Mouse (Mus musculus) urinary bladder, adult 18-20 months (tissue): ENCODE measurements at regions not wholly inside any gene's neighbourhood (a gene's known extent, or its start where the extent isn't known, plus 50 kb on each side); places are given as distances from the start of the nearest gene placed in this dataset.

Source experiments
- DNase-seq, 2 experiments: peaks; one replicate each; pipeline ENCODE4 v3.0.0; 2022; ENCODE audit warnings: low spot score in 2 of 2, mixed read lengths in 2 of 2

DNA sequence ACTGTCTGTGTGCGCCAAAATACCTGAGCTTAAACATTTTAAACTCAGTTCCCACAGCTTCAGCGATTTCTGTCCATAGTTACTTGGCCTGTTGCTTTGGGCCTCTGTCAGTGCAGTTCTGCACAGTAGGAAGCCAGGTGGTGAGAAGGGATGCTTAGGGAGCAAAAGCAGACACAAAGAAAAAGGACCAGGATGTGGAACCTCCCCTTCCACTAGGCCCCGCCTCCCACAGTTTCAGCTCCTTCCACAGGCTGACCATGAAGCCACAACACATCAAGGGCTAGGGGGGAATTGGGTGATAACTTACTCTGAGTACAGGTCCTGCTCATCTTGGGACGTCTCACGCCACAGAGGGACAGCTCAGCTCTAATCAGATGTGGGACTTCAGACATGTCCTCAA lies 263.5 kb upstream of the Sdk2 start:
- no peak for DNase-seq

DNA sequence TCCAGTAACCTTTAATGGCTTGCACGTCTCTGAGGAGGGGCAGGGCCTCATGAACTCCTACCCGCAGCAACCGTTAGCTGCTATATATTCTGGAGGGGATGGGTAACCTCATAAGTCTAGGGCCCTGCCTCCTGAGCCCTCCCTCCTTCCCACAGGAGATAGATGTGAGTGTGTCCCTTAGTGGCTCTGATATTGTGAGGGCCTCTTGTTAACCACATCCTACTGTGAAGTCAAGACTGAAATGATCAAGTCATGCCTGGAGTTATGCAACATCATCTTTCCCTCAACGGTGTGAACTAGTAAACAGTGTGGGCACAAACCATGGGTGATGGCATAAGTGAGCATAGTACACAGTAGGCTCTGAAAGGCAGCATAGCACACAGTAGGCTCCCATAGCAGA lies 255.8 kb upstream of the Sdk2 start:
- no peak for DNase-seq

DNA sequence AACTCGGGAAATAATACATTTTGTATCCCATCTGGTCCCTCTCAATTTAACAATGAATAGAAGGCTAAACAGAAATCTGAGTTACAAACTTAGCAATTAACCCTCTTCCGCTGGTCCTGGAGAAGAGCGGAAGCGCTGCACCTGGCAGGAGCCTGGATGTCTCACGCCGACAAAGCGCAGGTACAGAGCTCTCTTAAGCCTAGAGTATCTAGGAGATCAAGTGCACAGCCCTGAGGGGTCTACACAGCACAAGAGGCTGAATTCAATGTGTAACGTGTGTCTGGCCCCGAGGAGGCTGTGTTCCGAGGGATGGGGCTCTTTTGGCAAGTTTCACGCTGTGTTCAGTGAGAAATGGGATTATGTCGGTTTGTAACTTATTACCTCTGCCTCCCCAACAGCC lies 255.1 kb upstream of the Sdk2 start:
- DNase-seq = no peak

DNA sequence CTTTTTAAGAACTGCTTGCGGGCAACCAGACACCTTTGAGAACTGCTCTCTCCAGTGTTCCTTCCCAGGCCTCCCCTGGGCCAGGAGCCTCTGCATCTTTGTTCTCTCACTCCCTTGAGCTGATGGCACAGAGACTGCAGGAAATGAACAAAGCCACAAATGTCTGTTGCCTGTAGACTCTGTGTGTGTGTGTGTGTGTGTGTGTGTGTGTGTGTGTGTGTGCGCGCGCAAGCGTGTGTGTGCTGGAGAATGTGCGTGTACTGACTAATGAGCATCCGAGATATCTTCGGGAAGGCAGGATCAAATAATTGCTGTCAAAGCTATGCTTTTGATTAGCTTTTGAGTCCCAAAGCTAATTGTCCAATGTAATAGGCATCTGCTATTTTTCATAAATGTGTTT lies 254.7 kb upstream of the Sdk2 start:
- DNase-seq = no peak

DNA sequence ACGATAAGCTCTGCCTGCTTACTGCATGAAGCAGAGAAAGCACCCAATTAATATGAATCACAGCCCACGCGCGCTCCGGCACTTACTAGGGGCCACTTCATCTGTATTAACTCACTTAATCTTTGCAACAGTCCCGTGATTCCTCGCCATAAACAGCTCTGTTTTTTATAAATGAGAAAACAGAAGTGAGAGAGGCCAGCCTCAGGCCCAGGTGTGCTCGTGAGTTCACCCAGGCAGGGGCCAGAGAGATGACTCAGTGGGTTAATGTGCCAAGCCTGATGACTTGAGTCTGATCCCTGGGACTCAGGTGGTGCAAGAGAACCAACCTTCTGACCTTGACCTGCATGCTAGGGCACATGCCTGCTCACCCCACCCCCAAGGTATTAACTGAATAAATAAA lies 248.4 kb upstream of the Sdk2 start:
- DNase-seq = no peak

DNA sequence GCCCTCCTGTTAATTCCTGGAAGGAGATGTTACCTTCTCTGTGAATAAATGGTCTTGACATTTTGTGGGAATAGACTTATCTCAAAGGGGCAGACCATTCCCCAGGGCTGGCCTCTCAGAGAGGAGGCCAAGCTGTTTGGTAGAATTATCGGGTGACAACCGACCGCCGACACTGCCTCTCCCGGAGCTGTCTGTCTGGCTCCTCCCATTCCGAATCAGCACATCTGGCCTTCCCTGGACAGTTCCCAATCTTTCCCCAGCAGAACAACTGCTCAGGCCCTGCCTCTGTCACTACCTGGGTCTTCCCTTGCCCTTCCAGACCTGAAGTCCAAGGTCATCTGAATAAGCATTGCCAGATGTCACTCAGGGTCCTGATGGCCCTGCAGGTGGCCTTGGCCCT lies 246.8 kb upstream of the Sdk2 start:
- no peak for DNase-seq

DNA sequence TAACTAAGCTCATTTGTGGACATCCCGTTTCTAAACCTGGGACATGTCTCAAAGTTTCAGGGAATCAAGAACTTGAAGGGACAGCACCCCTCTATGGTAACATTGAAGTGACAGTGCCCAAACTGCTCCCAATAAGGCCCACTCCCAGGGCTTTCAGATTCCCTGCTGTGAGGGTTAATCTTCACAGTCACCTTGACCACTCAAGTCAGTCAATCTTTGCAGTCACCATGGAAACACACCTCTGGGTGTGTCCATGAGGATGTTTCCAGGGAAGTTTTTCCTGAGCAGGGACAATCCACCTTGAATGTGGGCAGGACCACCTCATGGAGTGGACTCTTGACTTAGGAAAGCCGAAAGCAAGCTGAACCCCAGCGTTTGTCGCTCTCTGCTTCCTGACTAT lies 244.8 kb upstream of the Sdk2 start:
- DNase-seq = no peak

DNA sequence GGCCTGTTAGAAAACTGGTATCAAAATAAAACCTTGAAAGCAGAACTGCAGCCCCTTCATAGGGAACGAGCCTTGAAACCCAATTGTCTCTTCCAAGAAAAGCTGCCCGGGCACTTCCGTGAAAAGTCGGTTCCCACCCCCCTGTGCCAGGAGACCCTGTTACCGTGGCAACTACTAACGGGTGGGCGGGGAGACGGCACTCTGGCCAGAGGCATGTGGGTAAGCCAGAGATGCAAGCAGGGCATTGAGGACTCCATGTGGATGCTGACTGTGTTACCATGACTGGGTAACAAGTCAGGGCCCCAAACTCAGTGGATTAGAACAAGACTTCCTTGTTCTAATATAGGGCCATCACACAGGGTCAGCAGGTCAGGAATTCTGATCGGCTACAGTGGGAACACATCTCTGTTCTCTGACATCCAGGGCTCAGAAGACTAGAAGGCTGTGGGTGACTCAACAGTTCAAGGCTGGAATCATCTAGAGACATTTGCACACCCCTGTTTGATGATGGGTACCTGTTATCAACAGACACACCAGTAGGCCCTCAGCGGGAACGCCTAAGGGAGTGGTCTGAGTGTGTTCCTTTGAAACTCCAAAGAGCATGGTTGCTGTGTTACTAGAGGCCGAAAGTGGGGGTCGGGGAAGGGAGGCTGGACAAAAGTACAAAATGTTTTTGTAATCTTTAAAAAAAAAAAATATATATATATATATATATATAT lies 236.9 kb upstream of the Sdk2 start:
- no peak for DNase-seq

DNA sequence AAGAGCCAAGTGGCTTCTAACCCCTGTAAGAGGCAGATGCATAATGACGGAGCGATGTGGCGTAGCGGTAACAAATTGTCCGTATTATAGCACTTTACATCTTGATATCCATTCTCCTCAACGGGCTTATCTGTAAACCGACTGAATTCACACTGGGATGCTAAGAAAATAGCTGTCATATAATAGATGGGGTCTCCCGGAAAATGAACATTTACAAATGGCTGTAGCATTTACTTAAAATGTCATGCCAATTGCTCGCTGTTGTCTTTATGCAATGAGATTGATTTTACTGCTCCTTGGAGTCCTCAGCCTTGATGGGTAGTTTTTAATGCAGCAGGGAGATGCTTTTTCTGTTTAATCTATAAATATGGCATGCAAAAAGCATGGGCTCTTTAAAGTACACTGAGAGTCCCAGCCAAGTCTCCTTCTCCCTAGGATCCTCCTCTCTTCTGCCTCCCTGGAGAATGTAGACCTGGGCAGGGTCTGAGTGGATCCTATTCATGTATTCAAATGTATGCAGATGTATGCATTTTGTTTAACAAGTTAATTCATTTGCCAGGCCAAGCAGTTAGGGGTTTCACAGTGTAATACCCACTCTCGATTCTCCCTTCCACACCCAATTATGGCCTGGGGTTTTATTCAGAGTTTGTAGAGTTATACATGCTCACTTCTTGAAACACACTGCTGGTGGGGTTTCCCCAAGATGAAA lies 233.9 kb upstream of the Sdk2 start:
- no peak for DNase-seq

DNA sequence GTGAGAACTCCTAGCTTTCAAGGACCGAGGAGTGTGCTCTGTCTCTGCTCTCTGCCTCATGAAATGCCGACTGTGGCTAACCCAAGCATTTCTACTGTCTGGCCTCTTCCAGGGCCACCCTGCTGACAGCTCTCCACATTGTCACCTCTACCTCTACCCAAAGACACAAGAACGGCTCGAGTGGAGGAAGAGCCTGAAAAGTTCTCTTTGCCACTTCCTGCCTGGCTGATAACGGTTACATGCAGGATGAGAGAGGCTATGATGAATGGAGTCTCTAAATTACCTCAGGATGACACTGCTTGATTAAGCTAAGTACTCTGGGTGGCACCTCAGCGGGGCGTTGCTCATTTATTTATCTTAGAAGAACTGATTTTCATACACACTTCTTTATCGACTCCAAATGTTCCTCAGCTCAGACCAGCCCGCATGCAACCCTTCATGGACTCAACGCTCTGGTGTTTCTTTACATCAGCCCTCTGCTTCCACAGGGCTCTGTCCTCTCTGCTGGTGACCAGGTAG lies 230.0 kb upstream of the Sdk2 start:
- no peak for DNase-seq

DNA sequence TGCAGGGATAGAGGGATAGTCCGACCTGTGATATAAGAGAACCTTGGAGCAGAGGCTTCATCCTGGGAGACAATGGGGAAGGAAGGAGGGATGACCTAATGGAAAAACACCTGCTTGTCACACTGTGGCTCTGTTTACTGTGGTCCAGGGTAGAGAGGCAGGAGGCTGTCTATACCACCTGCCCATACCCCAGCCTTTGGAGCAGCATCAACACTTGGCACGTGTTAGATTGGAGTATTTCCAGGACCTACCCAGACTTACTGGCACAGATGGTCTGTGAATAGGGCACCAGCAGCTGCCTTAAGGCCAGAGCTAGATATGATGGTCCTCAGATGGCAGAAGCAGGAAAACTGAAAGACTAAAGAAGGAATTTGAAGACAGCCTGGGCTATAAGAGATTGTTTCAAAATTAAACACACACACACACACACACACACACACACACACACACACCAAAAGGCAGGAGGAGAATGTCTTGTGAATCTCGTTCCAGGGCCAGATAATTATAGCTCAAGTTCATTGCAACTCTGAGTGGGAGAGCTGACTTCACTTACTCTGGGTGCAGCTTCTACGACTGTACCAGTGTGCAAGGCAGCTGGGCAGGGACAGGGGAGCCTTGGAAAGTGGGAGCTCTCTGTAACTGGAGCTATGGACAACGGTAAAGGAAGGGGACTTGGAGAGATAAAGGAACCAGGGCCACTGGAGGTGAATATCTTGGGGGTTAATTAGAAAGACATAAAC lies 227.8 kb upstream of the Sdk2 start:
- DNase-seq = no peak

DNA sequence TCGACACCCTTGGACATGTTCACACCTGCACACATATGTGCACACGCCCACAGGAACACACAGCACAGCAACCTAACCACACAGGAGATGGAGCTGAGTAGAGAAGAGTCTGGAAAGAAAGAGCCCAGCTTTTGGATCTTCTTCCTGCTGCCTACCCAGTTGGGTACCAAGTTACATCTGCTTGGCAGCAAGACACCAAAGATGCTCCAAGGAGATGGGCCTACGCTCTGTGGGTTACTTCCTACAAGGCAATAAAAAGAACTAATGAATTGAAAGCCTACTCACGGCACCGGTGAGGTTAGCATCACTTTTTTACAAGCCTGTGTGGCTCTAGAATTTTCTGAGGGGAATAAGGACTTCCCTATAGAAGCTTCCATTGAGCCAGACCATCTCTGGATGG lies 224.4 kb upstream of the Sdk2 start:
- no peak for DNase-seq

DNA sequence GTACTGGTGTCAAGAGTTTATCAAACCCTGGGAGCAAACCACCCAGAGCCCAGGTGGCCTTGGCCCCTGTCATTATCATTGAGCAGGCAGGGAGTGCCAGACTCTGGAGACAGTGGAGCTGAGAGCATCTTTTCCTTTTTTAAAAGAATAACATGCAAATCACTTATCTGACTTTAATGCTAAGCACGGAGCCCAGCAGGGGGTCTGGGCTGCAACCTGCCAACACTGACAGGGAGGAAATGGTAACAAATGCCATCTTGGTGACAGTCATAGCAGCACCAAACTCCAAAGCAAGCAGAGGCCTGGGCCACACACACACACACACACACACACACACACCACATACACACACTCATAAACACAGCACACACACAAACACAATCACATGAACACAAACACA lies 223.1 kb upstream of the Sdk2 start:
- DNase-seq = no peak

DNA sequence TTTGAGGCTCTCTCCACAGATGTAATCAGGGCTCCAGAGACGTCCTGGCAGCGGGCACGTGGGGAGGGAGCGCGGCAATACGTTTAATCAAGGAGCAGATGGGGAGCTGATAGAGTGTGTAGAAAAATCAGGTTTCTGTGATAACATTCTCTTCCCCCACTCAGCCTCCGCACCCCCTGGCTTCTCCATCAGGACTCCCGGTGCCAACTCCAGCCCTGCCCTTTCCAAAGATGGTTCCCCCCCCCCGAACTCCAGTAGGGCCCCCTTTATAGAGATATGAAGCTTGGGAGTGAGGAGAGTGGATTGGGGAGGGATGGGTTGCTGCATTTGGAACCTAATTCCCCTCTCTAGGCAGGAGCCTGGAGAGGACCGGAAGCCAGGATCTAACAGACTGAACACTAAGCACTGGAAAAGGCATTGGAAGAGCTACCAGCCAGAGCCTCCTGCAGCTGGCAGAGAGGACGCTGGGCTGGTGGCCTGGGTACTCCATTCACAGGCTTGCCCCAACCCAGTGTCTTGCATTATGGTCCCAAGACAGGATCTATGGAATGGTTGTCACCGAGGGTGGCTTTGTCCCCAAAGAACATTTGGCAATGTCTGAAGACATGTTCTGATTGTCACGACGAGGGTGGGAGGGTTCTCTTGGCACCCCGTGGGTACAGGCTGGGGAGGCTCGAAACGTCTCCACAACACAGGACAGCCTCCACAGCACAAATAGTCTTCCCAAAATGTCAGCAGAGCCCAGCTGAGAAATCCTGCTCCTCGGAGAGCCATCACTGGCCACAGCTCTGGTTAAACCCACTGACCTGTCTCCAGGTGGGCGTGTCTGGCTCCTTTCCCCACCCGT lies 218.2 kb upstream of the Sdk2 start:
- DNase-seq = no peak

DNA sequence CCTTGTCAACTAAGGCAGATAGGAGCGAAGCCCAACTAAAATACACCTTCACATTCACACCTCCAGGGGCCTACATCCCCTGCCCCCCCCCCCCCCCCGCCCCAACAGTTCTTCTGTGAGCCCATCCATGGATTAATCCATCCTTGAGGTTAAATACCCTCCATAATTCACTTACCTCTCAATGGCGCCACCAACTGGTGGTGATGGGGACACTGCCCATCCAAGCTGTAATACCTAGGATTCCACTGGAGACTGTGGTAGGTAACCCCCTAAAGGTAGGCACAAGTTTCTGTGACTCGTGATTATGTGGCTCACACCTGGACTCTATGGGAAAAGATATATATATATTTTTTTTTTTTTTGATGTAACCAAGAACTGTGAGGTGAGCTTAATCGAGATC lies 216.4 kb upstream of the Sdk2 start:
- DNase-seq = peak in 1 of 2 experiments; percentile 16

DNA sequence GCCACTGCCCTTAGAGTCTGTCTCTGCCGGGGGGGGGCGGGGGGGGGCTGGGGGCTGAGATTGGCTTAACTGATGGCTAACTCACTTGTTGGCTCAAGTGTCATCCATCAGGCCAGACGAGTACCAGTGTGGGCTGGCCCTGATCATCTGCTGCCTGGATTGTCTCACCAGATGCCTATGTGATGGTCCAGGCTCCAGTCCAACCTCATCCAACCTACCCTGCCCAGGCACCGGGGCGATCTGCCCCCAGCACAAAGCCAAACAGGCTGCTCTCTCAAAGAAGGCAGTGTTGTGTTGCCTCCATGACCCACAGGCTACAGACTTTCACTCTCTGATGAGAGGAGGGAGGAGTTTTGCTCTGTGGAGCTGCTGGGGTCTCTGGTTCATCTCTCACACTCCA lies 215.7 kb upstream of the Sdk2 start:
- DNase-seq = no peak

DNA sequence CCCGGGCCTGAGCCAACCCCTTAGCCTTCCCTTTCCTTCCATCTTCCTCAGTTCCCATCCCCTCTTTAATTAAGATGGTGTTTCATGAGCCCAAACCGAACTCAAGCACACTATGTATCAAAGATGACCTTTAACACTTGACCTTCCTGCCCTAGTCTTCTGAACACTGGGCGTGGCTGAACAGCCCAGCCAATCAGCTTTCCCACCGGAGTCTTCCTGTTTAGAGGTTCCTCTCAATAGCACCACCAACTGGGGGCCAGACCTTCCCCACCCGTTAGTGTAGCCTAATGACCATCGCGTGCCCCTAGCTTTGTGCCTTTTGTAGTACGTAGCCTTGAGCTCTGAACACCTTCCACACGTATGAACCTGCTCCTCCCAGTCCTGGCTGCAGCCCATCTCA lies 215.0 kb upstream of the Sdk2 start:
- no peak for DNase-seq

DNA sequence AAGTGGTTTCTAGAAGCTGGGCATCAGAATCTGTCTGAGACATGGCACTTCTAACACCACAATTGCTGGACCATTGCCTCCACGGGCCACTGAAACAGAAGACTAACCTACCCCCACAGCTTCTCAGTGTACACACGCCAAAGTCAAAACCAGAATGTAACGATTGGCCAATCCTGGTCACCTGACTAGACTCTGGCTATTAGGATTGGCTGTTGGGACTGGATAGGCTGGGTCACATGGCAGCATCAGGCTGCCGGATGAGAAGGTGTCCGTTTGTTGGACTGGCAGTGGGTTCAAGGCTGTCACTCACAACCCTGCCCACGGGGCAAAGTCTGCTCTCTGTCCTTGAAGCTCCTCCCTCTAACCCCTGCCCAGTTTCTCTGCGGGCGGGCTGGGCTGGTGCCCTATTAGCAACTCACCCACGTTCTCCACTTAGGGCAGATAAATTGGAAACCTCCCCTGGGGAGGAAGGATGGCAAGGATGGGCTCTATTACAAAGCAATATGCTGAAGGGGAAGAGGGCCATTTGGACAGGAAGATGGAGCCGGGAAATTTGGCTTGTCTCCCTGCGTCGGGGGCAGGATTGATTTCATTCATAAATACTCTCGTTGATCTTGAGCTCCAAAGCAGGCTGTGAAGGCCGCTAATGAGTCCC lies 214.3 kb upstream of the Sdk2 start:
- DNase-seq = no peak

DNA sequence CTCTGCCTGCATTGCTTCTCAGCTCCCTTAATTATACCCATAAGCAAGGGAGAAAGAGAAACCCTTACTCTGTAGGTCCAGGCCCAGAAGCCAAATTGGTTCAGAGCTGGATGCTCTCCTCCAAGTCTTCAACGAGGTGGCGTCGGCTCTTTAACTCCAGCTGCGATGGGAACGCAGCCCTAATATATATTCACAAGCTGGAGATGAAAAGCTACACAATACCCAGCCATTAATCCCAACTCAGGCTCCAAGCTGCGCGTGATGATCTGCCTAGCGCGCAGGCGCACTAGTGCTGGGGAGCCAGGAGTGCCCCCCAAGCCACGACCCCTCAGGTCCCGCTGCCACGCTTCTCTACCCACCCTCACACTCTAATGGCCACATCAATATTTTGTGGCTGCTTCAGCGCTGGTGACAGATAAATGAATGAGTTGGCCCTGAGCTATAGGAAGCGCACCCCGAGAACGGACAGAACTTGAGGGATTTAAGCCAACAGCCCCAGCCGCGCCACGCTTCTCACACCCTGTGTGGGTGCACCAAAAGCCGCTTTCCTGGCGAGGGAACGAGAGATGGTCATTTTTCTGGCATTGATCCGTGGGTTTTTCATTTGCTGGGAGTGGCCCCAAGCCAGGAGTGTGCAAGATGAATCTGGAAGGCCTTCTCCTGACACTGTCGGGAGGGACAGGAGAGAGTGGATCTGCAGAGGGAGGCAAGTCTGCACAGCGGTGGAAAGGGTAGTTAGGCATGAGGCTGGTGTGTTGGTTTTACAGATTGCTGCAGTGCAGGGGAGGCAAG lies 210.9 kb upstream of the Sdk2 start:
- DNase-seq = no peak

DNA sequence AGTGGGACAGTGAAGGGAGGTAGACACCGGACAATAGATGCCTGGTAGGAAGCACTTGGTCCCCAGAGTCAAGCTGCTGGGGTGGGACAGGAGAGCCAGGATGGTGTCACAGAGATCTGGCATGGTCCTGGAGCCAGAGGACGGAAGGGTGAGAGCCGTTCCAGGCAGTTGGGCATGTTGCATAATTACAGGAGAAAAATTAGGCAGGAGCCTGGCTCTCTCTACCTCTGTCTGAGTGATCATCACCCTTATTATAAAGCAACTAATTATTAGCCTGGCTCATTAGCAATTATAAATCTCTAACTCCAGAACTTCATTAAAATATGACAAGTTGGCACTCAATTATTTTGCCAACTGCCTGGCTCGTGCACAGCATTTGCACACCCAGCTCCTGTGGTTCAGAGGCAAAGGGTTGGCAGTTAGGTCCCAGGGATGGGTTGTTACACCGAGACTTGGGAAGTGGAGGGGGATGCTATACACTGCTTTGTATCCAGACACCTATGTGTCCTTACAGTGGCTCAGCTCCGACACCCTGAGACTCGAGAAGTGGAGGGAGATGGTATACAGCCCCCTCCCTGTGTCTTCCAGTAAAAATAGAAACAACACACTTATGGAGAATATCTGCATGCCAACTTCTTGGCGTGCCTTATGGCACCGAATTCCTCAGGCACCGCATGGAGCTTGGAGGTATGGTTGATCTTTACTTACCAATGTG lies 203.7 kb upstream of the Sdk2 start:
- DNase-seq = no peak
